9 mouse cellular contexts compared by ENCODE assay signal in the genomic region with DNA sequence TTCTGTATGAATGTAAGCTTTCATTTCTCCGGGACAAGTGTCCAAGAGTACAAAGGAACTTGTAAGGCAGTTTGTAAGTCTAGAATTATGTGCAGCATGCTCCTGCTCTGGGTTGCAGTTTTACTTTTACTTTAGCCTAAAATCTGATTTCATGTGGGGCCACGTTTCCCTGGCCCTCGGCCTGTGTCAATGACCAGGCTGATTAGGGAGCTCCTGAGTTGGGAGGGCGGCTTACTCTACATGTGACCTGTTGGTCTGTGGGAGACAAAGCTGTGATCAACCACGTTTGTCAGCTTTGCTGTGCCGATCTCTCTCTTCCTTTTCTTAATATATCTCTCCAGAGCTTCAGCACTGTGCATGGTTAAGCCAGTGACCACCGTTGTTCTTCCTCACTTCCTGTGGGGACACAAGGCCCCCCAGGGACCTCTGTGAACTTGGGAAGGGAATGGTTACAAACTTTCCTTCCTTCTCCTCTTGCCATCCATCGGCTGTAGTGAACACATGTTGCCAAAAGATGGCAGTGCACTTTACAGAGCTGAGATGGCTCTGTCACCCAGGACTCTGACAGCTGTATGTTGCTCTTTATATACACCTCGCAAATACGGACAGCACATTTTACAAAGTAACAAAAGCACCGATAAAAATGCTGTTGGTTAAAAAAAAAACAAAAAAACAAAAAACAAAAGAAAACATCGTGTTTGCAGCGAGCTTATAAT. TPM values are rescaled to one million over a fixed set of nuclear protein-coding genes. Genes with fewer than 3 reads are reported as not detected.
A peak's percentile ranks its signal among the peaks of the same experiment; 100 is the strongest.
DNase-seq lines count a peak whose midpoint lies in the region; ATAC-seq and TF ChIP-seq lines count a peak whose summit lies in the region.
"Had no signal": no experiment of that assay in that cellular context is flagged by ENCODE, and none has a peak within 500 bp of the region (broad histone marks: within the 10 kb centered on the region; RNA-seq: fewer than 3 reads in every experiment).

No protein-coding gene starts in this region.

- no peak for TF ChIP-seq POLR2A in MEL (IDR thresholded peaks at IDR 0.05; ENCODE audit: control insufficient read depth in 1 of 2, insufficient read depth in 1 of 2, low read depth in 1 of 2, low read length in 2 of 2, poor library complexity in 1 of 2)
- TF ChIP-seq POLR2A in olfactory bulb, adult 2 months (IDR thresholded peaks at IDR 0.05; ENCODE audit: insufficient read depth, low read depth, low read length) = no peak

- H3K4me3 ChIP-seq in heart, embryonic 12.5 days = no peak overlapping the region
- no peak overlapping the region for H3K4me3 ChIP-seq in MEL (ENCODE audit: control insufficient read depth in 1 of 2, insufficient read depth in 1 of 2, low read depth in 2 of 2, low read length in 2 of 2)
- no peak overlapping the region for H3K4me3 ChIP-seq in heart, embryonic 16.5 days (ENCODE audit: low read length)
- H3K4me3 ChIP-seq in olfactory bulb, adult 2 months (ENCODE audit: insufficient read depth, low read depth, low read length) = no peak overlapping the region
- H3K4me3 ChIP-seq: limb, embryonic 13.5 days had no signal

- intact Hi-C loops in left cerebral cortex, postnatal 25 days (cut with DNase I) = loop anchor here (1.0 to 2.0 kb wide), 3 partner anchors 212 to 456 kb away; no protein-coding TSS in a partner anchor

- TF ChIP-seq CTCF in MEL (IDR thresholded peaks at IDR 0.05 in 2 of 3, conservative IDR thresholded peaks at IDR 0.05 in 1 of 3; ENCODE audit: control insufficient read depth in 1 of 3, insufficient read depth in 1 of 3, low read depth in 2 of 3, low read length in 3 of 3, poor library complexity in 1 of 3, severe bottlenecking in 1 of 3) = peak in 2 of 3 experiments; percentile 43 to 47; a peak in 4 of 6 replicates
- TF ChIP-seq CTCF in olfactory bulb, adult 2 months (IDR thresholded peaks at IDR 0.05; ENCODE audit: insufficient read depth, low read depth, low read length) = 0 out of 2 replicates have a peak, but pooled peaks have one; percentile 12

- TF ChIP-seq RAD21 in MEL (IDR thresholded peaks at IDR 0.05; ENCODE audit: low read depth, low read length) = peak; percentile 47

- H3K27me3 ChIP-seq in heart, embryonic 12.5 days (replicated peaks) = no peaks in the 10 kb centered on the region
- H3K27me3 ChIP-seq in MEL (ENCODE audit: control insufficient read depth in 1 of 2, insufficient read depth in 2 of 2, low read length in 2 of 2) = no peaks in the 10 kb centered on the region
- no peaks in the 10 kb centered on the region for H3K27me3 ChIP-seq in heart, embryonic 16.5 days (ENCODE audit: control insufficient read depth, insufficient read depth, low read length)
- H3K27me3 ChIP-seq: limb, embryonic 13.5 days had no signal

- WGBS in heart, embryonic 12.5 days = 42% methylated on average over 13 of the region's 13 CpGs
- 26% methylated on average over 13 of the region's 13 CpGs for WGBS in heart, embryonic 16.5 days
- 21% methylated on average over 13 of the region's 13 CpGs for WGBS in olfactory bulb, adult 2 months

- TF ChIP-seq EP300 in MEL (IDR thresholded peaks at IDR 0.05; ENCODE audit: low read depth in 1 of 2, low read length in 2 of 2) = no peak

- H3K9ac ChIP-seq in heart, embryonic 12.5 days = peak overlapping the region; percentile 17; the same call in 1 of the 2 replicates
- no peak overlapping the region for H3K9ac ChIP-seq in MEL (ENCODE audit: control insufficient read depth, low read depth, low read length, poor library complexity, severe bottlenecking)
- peak overlapping the region; percentile 37; the same call in 1 of the 2 replicates for H3K9ac ChIP-seq in heart, embryonic 16.5 days (ENCODE audit: low read length)
- H3K9ac ChIP-seq: limb, embryonic 13.5 days had no signal

- no peaks in the 10 kb centered on the region for H3K9me3 ChIP-seq in heart, embryonic 12.5 days (replicated peaks)
- H3K9me3 ChIP-seq in MEL (replicated peaks; ENCODE audit: insufficient read depth, low read length) = no peaks in the 10 kb centered on the region
- no peaks in the 10 kb centered on the region for H3K9me3 ChIP-seq in heart, embryonic 16.5 days (replicated peaks; ENCODE audit: control insufficient read depth, low read length)
- H3K9me3 ChIP-seq: limb, embryonic 13.5 days had no signal

- no peaks in the 10 kb centered on the region for H3K36me3 ChIP-seq in heart, embryonic 12.5 days
- H3K36me3 ChIP-seq in MEL (ENCODE audit: control insufficient read depth in 1 of 2, insufficient read depth in 2 of 2, low read length in 2 of 2) = no peaks in the 10 kb centered on the region
- H3K36me3 ChIP-seq in heart, embryonic 16.5 days (ENCODE audit: control insufficient read depth, insufficient read depth) = no peaks in the 10 kb centered on the region
- H3K36me3 ChIP-seq: limb, embryonic 13.5 days had no signal

- H3K4me1 ChIP-seq in heart, embryonic 12.5 days (replicated peaks) = peaks cover 43% of the 10 kb centered on the region
- no peaks in the 10 kb centered on the region for H3K4me1 ChIP-seq in MEL (ENCODE audit: control insufficient read depth in 1 of 2, insufficient read depth in 2 of 2, low read length in 2 of 2)
- peaks cover 32% of the 10 kb centered on the region for H3K4me1 ChIP-seq in heart, embryonic 16.5 days (ENCODE audit: control insufficient read depth, insufficient read depth, low read length)
- peaks cover 30% of the 10 kb centered on the region for H3K4me1 ChIP-seq in olfactory bulb, adult 2 months (ENCODE audit: control insufficient read depth, insufficient read depth, low read length)

- H3K79me2 ChIP-seq in MEL (ENCODE audit: control insufficient read depth, insufficient read depth, low read length, poor library complexity) = no peaks in the 10 kb centered on the region

- no peak overlapping the region for H3K4me2 ChIP-seq in heart, embryonic 12.5 days
- H3K4me2 ChIP-seq in heart, embryonic 16.5 days (ENCODE audit: low read depth, low read length) = peak overlapping the region; percentile 54
- H3K4me2 ChIP-seq: limb, embryonic 13.5 days had no signal

- ATAC-seq in heart, embryonic 12.5 days (ENCODE audit: insufficient number of reproducible peaks, low FRiP score) = no peak
- no peak for ATAC-seq in heart, embryonic 16.5 days (replicated peaks; ENCODE audit: extremely low read depth, insufficient read depth, low FRiP score)

- no peak overlapping the region for H3K27ac ChIP-seq in heart, embryonic 12.5 days (ENCODE audit: poor library complexity, severe bottlenecking)
- no peak overlapping the region for H3K27ac ChIP-seq in MEL (ENCODE audit: control insufficient read depth, low read depth, low read length)
- H3K27ac ChIP-seq in heart, embryonic 16.5 days (ENCODE audit: low read length) = peak overlapping the region; percentile 97
- H3K27ac ChIP-seq in olfactory bulb, adult 2 months (ENCODE audit: insufficient read depth, low read depth, low read length) = no peak overlapping the region; the same call in 1 of the 2 replicates
- H3K27ac ChIP-seq: limb, embryonic 13.5 days had no signal

- no peak for DNase-seq in heart, adult 11 months
- DNase-seq in 416B (ENCODE audit: low read depth) = peak; percentile 51
- DNase-seq in MEL (ENCODE audit: low read depth, low spot score) = peak; percentile 21
- peak; percentile 51 to 68 for DNase-seq in left cerebral cortex, postnatal 25 days (ENCODE audit: low spot score in 2 of 2)
- DNase-seq in ovary, adult 18-20 months (ENCODE audit: low spot score) = no peak

TF ChIP-seq in MEL, 35 proteins besides CTCF, POLR2A, EP300 and RAD21:
- no peak for TF ChIP-seq CHD1 (IDR thresholded peaks at IDR 0.05; ENCODE audit: low read depth, low read length)
- no peak for TF ChIP-seq MAFK (IDR thresholded peaks at IDR 0.05; ENCODE audit: borderline replicate concordance, low read depth, low read length)
- TF ChIP-seq MEF2A (IDR thresholded peaks at IDR 0.05; ENCODE audit: extremely low read depth, insufficient replicate concordance, low read depth, low read length, poor library complexity, severe bottlenecking) = no peak
- TF ChIP-seq SMC3 (IDR thresholded peaks at IDR 0.05; ENCODE audit: low read depth, low read length) = peak; percentile 46
- TF ChIP-seq JUND (IDR thresholded peaks at IDR 0.05; ENCODE audit: low read depth, low read length) = no peak
- no peak for TF ChIP-seq MAZ (IDR thresholded peaks at IDR 0.05; ENCODE audit: low read depth, low read length)

RNA-seq across cellular contexts. Expression of a gene that starts 41.7 kb away (rescaled TPM):
- 5.6 TPM in 2 replicates for polyA plus RNA-seq in heart, embryonic 12.5 days (2016; fragmentation: Nextera tagmentation; extraction: Ambion mirVana)
- not detected in 2 replicates for total RNA-seq in MEL (2012; rRNA removed)
- not detected for polyA plus RNA-seq in MEL (2012; ENCODE audit: insufficient read depth in 1 of 2, insufficient read length in 2 of 2, low read depth in 1 of 2, low replicate concordance in 2 of 2, missing spikeins in 1 of 2)
- 2.8 and 6.7 TPM in 2 replicates for polyA plus RNA-seq in heart, embryonic 16.5 days (2015; fragmentation: Nextera tagmentation; extraction: Ambion mirVana)
- total RNA-seq in left cerebral cortex, postnatal 25 days (2021) = 100 to 1,000 TPM in 1 of 2 experiments, 10 to 100 TPM in 1; 85.9 to 133 TPM
- 154 and 905 TPM in 2 replicates for polyA plus RNA-seq in olfactory bulb, adult 2 months (2012; ENCODE audit: insufficient read depth, insufficient read length, low replicate concordance, missing spikeins)

Comparison
In these comparisons a context has a peak if more than half of its experiments do, and no peak if none do; other contexts are left out.
1. DNase-seq: peak in 416B (single experiment), MEL (single experiment) and left cerebral cortex, postnatal 25 days (2 of 2); none in heart, adult 11 months (single experiment) and ovary, adult 18-20 months (single experiment).
2. RNA of a gene that starts 41.7 kb away (polyA plus RNA-seq): 154 to 905 TPM in olfactory bulb, adult 2 months; 5.6 TPM in heart, embryonic 12.5 days, 2.8 to 6.7 TPM in heart, embryonic 16.5 days and not detected in MEL; every median in the first group is over 10 times any median in the second.